Mouse (Mus musculus): ENCODE data around the gene Ppp1r36. TPM values are rescaled to one million over a fixed set of nuclear protein-coding genes. Genes with fewer than 3 reads are reported as not detected.
"Not testable (repeated sequence)": the region's sequence is repeated elsewhere in the genome, so short reads cannot be mapped to it uniquely, and the experiment has no call there.

Ppp1r36 gene
- total RNA-seq, 4 experiments from 2014 or later: 1.9 to 3.2 (median 2.4) TPM

GRCm38 (mm10) chr12:76397281-76397680, 20.1 kb upstream of the Ppp1r36 start:
- no peak for DNase-seq (ENCODE audit: low spot score in 2 of 2)

- DNase-seq (ENCODE audit: low spot score in 2 of 2): no peak
Observed at GRCm38 (mm10) chr12:76401674-76402073, 15.7 kb upstream of the Ppp1r36 start.

- no peak for DNase-seq (ENCODE audit: low spot score in 2 of 2)
Observed at GRCm38 (mm10) chr12:76402991-76403885, 14.1 kb upstream of the Ppp1r36 start.

GRCm38 (mm10) chr12:76403886-76404537, 13.3 kb upstream of the Ppp1r36 start, which contains the start of gene Hspa2:
Gene Hspa2, plus strand, starts transcription at chr12:76404176.
- DNase-seq (ENCODE audit: low spot score in 2 of 2): peak; percentile 99 to 100

GRCm38 (mm10) chr12:76404836-76405182, 12.5 kb upstream of the Ppp1r36 start:
- peak in 1 of 2 experiments; percentile 38 for DNase-seq (ENCODE audit: low spot score in 2 of 2)

- DNase-seq (ENCODE audit: low spot score in 2 of 2): peak; percentile 21 to 36
Observed at GRCm38 (mm10) chr12:76405183-76405970, 12.0 kb upstream of the Ppp1r36 start.

GRCm38 (mm10) chr12:76405971-76406370, 11.4 kb upstream of the Ppp1r36 start:
- no peak for DNase-seq (ENCODE audit: low spot score in 2 of 2)

- DNase-seq (ENCODE audit: low spot score in 2 of 2): no peak
Observed at GRCm38 (mm10) chr12:76407184-76407583, 10.2 kb upstream of the Ppp1r36 start.

- DNase-seq (ENCODE audit: low spot score in 2 of 2): no peak
Observed at GRCm38 (mm10) chr12:76409166-76409565, 8.2 kb upstream of the Ppp1r36 start.

GRCm38 (mm10) chr12:76415383-76416010, 1.8 kb upstream of the Ppp1r36 start:
- DNase-seq (ENCODE audit: low spot score in 2 of 2): no peak

- DNase-seq (ENCODE audit: low spot score in 2 of 2): no peak
Observed at GRCm38 (mm10) chr12:76418346-76418745, 1.0 kb downstream of the Ppp1r36 start.

GRCm38 (mm10) chr12:76425256-76425655, 7.9 kb downstream of the Ppp1r36 start:
- no peak for DNase-seq (ENCODE audit: low spot score in 2 of 2)

GRCm38 (mm10) chr12:76427546-76427945, 10.2 kb downstream of the Ppp1r36 start:
- DNase-seq (ENCODE audit: low spot score in 2 of 2): no peak

GRCm38 (mm10) chr12:76430879-76431406, 13.6 kb downstream of the Ppp1r36 start:
- DNase-seq (ENCODE audit: low spot score in 2 of 2): peak in 1 of 2 experiments; percentile 25

- DNase-seq (ENCODE audit: low spot score in 2 of 2): peak in 1 of 2 experiments; percentile 27
Observed at GRCm38 (mm10) chr12:76431431-76431830, 14.1 kb downstream of the Ppp1r36 start.

GRCm38 (mm10) chr12:76434111-76434510, 16.8 kb downstream of the Ppp1r36 start:
- no peak for DNase-seq (ENCODE audit: low spot score in 2 of 2)

GRCm38 (mm10) chr12:76435084-76435483, 17.7 kb downstream of the Ppp1r36 start:
- DNase-seq (ENCODE audit: low spot score in 2 of 2): no peak

GRCm38 (mm10) chr12:76435549-76435948, 18.2 kb downstream of the Ppp1r36 start:
- DNase-seq (ENCODE audit: low spot score in 2 of 2): no peak

- not testable (repeated sequence) for DNase-seq (ENCODE audit: low spot score in 2 of 2)
Observed at GRCm38 (mm10) chr12:76443488-76443887, 26.1 kb downstream of the Ppp1r36 start.

- DNase-seq (ENCODE audit: low spot score in 2 of 2): no peak
Observed at GRCm38 (mm10) chr12:76444359-76444772, 27.0 kb downstream of the Ppp1r36 start.

GRCm38 (mm10) chr12:76444862-76445261, 27.5 kb downstream of the Ppp1r36 start:
- no peak for DNase-seq (ENCODE audit: low spot score in 2 of 2)

All from layer of hippocampus, adult 8-10 months (tissue).